Mouse (Mus musculus): Measurements from ENCODE around the gene Abca1. TPM values are rescaled to one million over a fixed set of nuclear protein-coding genes. Genes with fewer than 3 reads are reported as not detected.

Gene Abca1
- polyA plus RNA-seq, 1 experiment from 2014 or later = 6.8 TPM

DNA sequence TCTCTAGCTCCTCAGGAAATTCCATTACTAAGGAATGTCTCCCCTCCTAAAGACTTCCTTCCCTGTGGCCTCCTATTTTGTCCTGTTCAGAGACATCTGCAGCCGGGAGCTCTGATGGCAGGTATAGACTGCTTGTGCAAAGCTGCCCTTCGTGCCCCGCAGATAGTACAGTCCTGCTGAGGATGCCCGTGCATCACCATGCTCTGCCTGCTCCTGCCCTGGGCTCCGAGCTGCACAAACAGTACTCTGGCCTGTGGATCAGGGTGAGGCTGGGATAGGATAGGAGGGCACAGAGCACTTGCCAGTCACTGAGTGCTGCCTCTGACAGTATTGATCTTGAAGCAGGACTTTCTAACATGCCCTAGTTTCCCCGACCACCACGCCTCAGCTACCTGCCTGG lies 18.8 kb upstream of the Abca1 start:
- Histone ChIP-seq H3K4me2 (no peak overlapping the region), H3K36me3 (no peaks in the 10 kb centered on the region), H3K27ac (no peak overlapping the region), H3K9ac (replicated peaks) (no peak overlapping the region), H3K4me1 (replicated peaks) (peaks cover 25% of the 10 kb centered on the region), H3K4me3 (replicated peaks) (no peak overlapping the region), H3K27me3 (no peaks in the 10 kb centered on the region), H3K9me3 (peaks cover 5% of the 10 kb centered on the region; the same call in 1 of the 2 replicates)
- ATAC-seq (ENCODE audit: insufficient number of reproducible peaks, insufficient read depth, low FRiP score, low TSS enrichment, low read depth) = no peak
- 87% methylated on average over 7 of the region's 7 CpGs for WGBS

DNA sequence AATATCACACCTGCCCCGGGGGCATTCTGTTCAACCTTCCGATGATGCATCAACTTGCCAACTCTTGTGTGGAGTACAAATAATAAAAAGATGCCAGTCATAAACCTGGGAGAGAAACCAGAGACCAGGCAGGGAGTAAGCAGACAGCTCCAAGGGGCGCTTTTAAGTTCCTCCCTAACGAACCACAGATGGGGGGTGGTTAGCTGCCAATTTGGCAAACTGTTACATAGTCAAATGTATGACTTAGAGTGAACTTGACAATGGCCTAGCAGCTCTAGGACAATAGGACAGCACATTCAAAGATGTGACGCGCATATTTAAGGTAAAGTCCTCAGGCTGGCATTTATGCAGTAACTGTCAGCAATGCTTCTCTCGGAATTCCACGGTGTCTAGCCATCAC lies 18.0 kb upstream of the Abca1 start:
- no peak overlapping the region for H3K27ac ChIP-seq
- no peaks in the 10 kb centered on the region for H3K27me3 ChIP-seq
- no peak overlapping the region for H3K9ac ChIP-seq (replicated peaks)
- ATAC-seq (ENCODE audit: insufficient number of reproducible peaks, insufficient read depth, low FRiP score, low TSS enrichment, low read depth) = no peak
- H3K4me3 ChIP-seq (replicated peaks) = no peak overlapping the region
- WGBS = 82% methylated on average over 8 of the region's 8 CpGs
- H3K36me3 ChIP-seq = no peaks in the 10 kb centered on the region
- H3K9me3 ChIP-seq = peaks cover 5% of the 10 kb centered on the region; the same call in 1 of the 2 replicates
- no peak overlapping the region for H3K4me2 ChIP-seq
- peaks cover 25% of the 10 kb centered on the region for H3K4me1 ChIP-seq (replicated peaks)

DNA sequence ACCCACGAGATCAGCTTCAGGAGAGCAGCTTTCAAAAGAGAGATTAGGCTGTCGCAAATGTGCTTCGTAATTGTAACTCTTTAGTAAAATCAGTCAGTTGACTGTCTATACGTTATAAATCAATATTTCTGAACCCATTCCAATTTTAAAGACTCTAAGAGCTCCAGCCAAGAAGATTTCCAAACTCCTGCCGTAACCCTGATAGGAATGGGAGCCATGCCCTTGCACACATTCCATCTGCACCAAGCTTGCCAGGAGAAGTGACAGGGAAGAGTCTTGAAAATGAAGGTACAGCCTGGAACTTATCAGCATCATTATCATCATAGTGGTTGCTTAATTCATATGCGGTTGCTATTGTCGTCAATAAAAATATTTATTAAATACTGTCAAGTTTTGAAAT lies 15.2 kb upstream of the Abca1 start:
- no peak overlapping the region for H3K4me3 ChIP-seq (replicated peaks)
- no peak for ATAC-seq (ENCODE audit: insufficient number of reproducible peaks, insufficient read depth, low FRiP score, low TSS enrichment, low read depth)
- H3K27me3 ChIP-seq = no peaks in the 10 kb centered on the region
- H3K4me2 ChIP-seq = no peak overlapping the region
- peaks cover 16% of the 10 kb centered on the region for H3K4me1 ChIP-seq (replicated peaks)
- peaks cover 5% of the 10 kb centered on the region; the same call in 1 of the 2 replicates for H3K9me3 ChIP-seq
- no peak overlapping the region for H3K27ac ChIP-seq
- WGBS = 92% methylated on average over 7 of the region's 7 CpGs
- H3K9ac ChIP-seq (replicated peaks) = no peak overlapping the region
- no peaks in the 10 kb centered on the region for H3K36me3 ChIP-seq

- Histone ChIP-seq H3K27ac (no peak overlapping the region), H3K4me2 (no peak overlapping the region), H3K4me3 (replicated peaks) (no peak overlapping the region), H3K36me3 (no peaks in the 10 kb centered on the region), H3K9me3 (no peaks in the 10 kb centered on the region), H3K27me3 (no peaks in the 10 kb centered on the region), H3K9ac (replicated peaks) (no peak overlapping the region), H3K4me1 (replicated peaks) (no peaks in the 10 kb centered on the region)
- WGBS = 80% methylated on average over 2 of the region's 2 CpGs
- no peak for ATAC-seq (ENCODE audit: insufficient number of reproducible peaks, insufficient read depth, low FRiP score, low TSS enrichment, low read depth)
Measured at GRCm38 (mm10) chr4:53170403-53170802, 10.7 kb upstream of the Abca1 start.

- Histone ChIP-seq H3K4me3 (replicated peaks) (no peak overlapping the region), H3K36me3 (no peaks in the 10 kb centered on the region), H3K4me2 (no peak overlapping the region), H3K27me3 (no peaks in the 10 kb centered on the region), H3K27ac (no peak overlapping the region), H3K9ac (replicated peaks) (no peak overlapping the region), H3K9me3 (no peaks in the 10 kb centered on the region), H3K4me1 (replicated peaks) (peaks cover 12% of the 10 kb centered on the region)
- WGBS = 85% methylated on average over 11 of the region's 25 CpGs
- ATAC-seq (ENCODE audit: insufficient number of reproducible peaks, insufficient read depth, low FRiP score, low TSS enrichment, low read depth) = no peak
Measured at GRCm38 (mm10) chr4:53165231-53165630, 5.5 kb upstream of the Abca1 start.

DNA sequence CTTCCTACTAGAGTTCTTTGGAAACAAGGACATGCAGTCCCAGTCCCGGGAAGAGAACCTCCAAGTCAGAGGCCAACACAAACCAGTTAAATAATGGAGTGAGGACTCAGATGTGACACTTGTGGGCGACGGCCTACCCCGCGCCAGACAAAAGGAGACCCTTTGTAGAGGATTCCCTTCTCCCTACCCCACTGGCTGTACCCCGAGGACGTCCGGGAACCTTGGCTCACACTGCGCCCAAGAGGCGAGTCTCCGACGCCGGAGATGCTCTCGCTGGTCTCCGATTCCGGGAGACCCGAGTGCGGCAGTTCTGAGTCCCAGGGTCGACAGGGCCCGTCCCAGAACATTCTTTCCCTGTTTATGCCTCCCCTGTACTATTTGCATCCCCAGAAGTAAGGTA lies 519 bp downstream of the Abca1 start:
- peak overlapping the region; percentile 62 for H3K4me3 ChIP-seq (replicated peaks)
- under 1% methylated on average over 20 of the region's 20 CpGs for WGBS
- peak overlapping the region; percentile 74 for H3K9ac ChIP-seq (replicated peaks)
- ATAC-seq (ENCODE audit: insufficient number of reproducible peaks, insufficient read depth, low FRiP score, low TSS enrichment, low read depth) = peak; percentile 18
- no peaks in the 10 kb centered on the region for H3K36me3 ChIP-seq
- H3K9me3 ChIP-seq = no peaks in the 10 kb centered on the region
- H3K27ac ChIP-seq = peak overlapping the region; percentile 79
- no peaks in the 10 kb centered on the region for H3K27me3 ChIP-seq
- peak overlapping the region; percentile 78 for H3K4me2 ChIP-seq
- peaks cover 21% of the 10 kb centered on the region for H3K4me1 ChIP-seq (replicated peaks)

- no peaks in the 10 kb centered on the region for H3K36me3 ChIP-seq
- H3K9ac ChIP-seq (replicated peaks) = peak overlapping the region; percentile 74
- H3K4me1 ChIP-seq (replicated peaks) = peaks cover 21% of the 10 kb centered on the region
- no peaks in the 10 kb centered on the region for H3K9me3 ChIP-seq
- peak; percentile 29; the same call in 1 of the 2 replicates for ATAC-seq (ENCODE audit: insufficient number of reproducible peaks, insufficient read depth, low FRiP score, low TSS enrichment, low read depth)
- peak overlapping the region; percentile 78 for H3K4me2 ChIP-seq
- WGBS = 1% methylated on average over 18 of the region's 18 CpGs
- no peaks in the 10 kb centered on the region for H3K27me3 ChIP-seq
- peak overlapping the region; percentile 62 for H3K4me3 ChIP-seq (replicated peaks)
- H3K27ac ChIP-seq = peak overlapping the region; percentile 79; the same call in 1 of the 2 replicates
Measured at GRCm38 (mm10) chr4:53158634-53159033, 1.1 kb downstream of the Abca1 start.

GRCm38 (mm10) chr4:53155471-53155870 lies 4.2 kb downstream of the Abca1 start:
- Histone ChIP-seq H3K4me2 (no peak overlapping the region), H3K4me1 (replicated peaks) (peaks cover 11% of the 10 kb centered on the region), H3K27ac (no peak overlapping the region), H3K9ac (replicated peaks) (no peak overlapping the region), H3K9me3 (no peaks in the 10 kb centered on the region), H3K36me3 (no peaks in the 10 kb centered on the region), H3K27me3 (no peaks in the 10 kb centered on the region), H3K4me3 (replicated peaks) (no peak overlapping the region)
- 78% methylated on average over 11 of the region's 11 CpGs for WGBS
- no peak for ATAC-seq (ENCODE audit: insufficient number of reproducible peaks, insufficient read depth, low FRiP score, low TSS enrichment, low read depth)

DNA sequence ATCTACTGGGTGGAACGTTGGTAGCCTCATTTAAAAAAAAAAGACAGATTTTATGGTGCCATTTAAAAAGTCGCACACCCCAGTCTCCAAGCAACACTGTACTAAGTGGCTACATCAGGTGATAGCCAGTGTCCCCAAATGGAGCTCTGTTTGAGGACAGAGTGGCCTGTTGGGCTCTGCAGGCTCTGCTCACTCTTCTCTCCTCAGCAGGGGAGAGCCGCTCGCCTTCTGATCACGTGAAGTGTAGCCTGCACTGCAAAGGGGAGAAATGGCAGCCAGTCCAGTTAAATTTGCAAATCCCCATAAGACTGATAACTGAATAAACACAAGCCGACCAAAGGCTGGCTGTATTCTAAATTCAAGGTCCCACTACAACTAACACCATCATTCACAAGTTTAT lies 6.0 kb downstream of the Abca1 start:
- Histone ChIP-seq H3K27me3 (no peaks in the 10 kb centered on the region), H3K36me3 (no peaks in the 10 kb centered on the region), H3K4me1 (replicated peaks) (peaks cover 3% of the 10 kb centered on the region; the same call in 1 of the 2 replicates), H3K4me3 (replicated peaks) (no peak overlapping the region), H3K27ac (no peak overlapping the region), H3K9me3 (no peaks in the 10 kb centered on the region), H3K9ac (replicated peaks) (no peak overlapping the region), H3K4me2 (no peak overlapping the region)
- WGBS = 43% methylated on average over 6 of the region's 6 CpGs
- no peak for ATAC-seq (ENCODE audit: insufficient number of reproducible peaks, insufficient read depth, low FRiP score, low TSS enrichment, low read depth)

DNA sequence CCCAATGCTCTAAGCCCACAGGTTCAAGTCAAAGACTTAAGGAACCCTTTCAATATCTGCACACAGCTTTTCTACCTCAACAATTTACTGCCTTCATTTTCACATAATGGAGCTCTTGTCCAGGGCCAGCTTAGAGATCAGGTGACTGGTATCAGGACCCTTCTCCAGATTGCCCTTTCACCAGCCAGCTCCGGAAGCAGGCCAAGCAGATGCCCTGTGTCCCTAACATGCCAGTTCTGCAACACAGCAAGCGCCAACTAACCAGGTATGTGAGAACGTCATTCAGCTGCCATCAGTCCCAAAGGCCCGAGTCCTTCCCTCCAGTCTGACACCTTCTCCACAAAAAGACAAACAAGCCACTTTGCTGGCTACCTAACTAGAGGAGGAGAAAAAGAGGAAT lies 6.6 kb downstream of the Abca1 start:
- Histone ChIP-seq H3K27ac (no peak overlapping the region), H3K4me2 (no peak overlapping the region), H3K9me3 (no peaks in the 10 kb centered on the region), H3K27me3 (no peaks in the 10 kb centered on the region), H3K4me1 (replicated peaks) (no peaks in the 10 kb centered on the region; the same call in 1 of the 2 replicates), H3K36me3 (no peaks in the 10 kb centered on the region), H3K4me3 (replicated peaks) (no peak overlapping the region), H3K9ac (replicated peaks) (no peak overlapping the region)
- WGBS = 73% methylated on average over 4 of the region's 4 CpGs
- ATAC-seq (ENCODE audit: insufficient number of reproducible peaks, insufficient read depth, low FRiP score, low TSS enrichment, low read depth) = no peak

GRCm38 (mm10) chr4:53152655-53153054 lies 7.0 kb downstream of the Abca1 start:
- Histone ChIP-seq H3K9ac (replicated peaks) (no peak overlapping the region), H3K4me3 (replicated peaks) (no peak overlapping the region), H3K4me1 (replicated peaks) (peaks cover under 1% of the 10 kb centered on the region; the same call in 1 of the 2 replicates), H3K4me2 (no peak overlapping the region), H3K36me3 (no peaks in the 10 kb centered on the region), H3K9me3 (no peaks in the 10 kb centered on the region), H3K27me3 (no peaks in the 10 kb centered on the region), H3K27ac (no peak overlapping the region)
- ATAC-seq (ENCODE audit: insufficient number of reproducible peaks, insufficient read depth, low FRiP score, low TSS enrichment, low read depth) = no peak
- WGBS = 43% methylated on average over 5 of the region's 5 CpGs

DNA sequence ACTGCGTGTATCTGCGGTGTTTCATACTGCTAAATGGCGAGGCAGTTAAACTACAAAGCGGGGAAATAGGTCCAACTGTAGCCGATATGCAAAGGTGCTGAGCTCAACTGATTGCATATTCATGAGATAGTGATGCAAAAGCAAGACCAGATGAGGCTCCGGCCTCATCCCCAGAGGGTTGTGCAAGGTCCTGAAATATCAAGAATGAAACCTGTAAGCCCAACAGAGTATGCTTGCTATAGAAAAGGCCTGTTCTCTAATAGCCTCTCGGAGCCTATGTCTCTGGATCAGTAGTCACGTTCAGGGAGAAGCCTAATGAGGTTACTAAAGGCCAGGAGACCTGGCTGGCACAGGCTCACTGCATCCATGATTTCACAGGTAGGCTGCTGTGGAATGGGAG lies 9.2 kb downstream of the Abca1 start:
- Histone ChIP-seq H3K4me2 (no peak overlapping the region), H3K9me3 (no peaks in the 10 kb centered on the region), H3K4me3 (replicated peaks) (no peak overlapping the region), H3K27me3 (no peaks in the 10 kb centered on the region), H3K9ac (replicated peaks) (no peak overlapping the region), H3K4me1 (replicated peaks) (peaks cover 3% of the 10 kb centered on the region; the same call in 1 of the 2 replicates), H3K27ac (no peak overlapping the region), H3K36me3 (no peaks in the 10 kb centered on the region)
- WGBS = 76% methylated on average over 8 of the region's 8 CpGs
- no peak for ATAC-seq (ENCODE audit: insufficient number of reproducible peaks, insufficient read depth, low FRiP score, low TSS enrichment, low read depth)

Data from limb, embryonic 12.5 days (tissue).